ENCODE assay signal across 11 mouse cellular contexts in genomic region chr1:53890380-53890779, GRCm38 (mm10).
DNase-seq lines count a peak whose midpoint lies in the region; ATAC-seq and TF ChIP-seq lines count a peak whose summit lies in the region.
"Had no signal": no experiment of that assay in that cellular context is flagged by ENCODE, and none has a peak within 500 bp of the region (broad histone marks: within the 10 kb centered on the region; RNA-seq: fewer than 3 reads in every experiment).

No protein-coding gene starts in this region.

- H3K36me3 ChIP-seq in lung, embryonic 14.5 days (ENCODE audit: insufficient read depth) = no peaks in the 10 kb centered on the region
- no peaks in the 10 kb centered on the region for H3K36me3 ChIP-seq in midbrain, embryonic 15.5 days (replicated peaks)
- H3K36me3 ChIP-seq: stomach, embryonic 15.5 days had no signal

- H3K4me2 ChIP-seq in lung, embryonic 14.5 days = no peak overlapping the region
- no peak overlapping the region for H3K4me2 ChIP-seq in midbrain, embryonic 15.5 days
- H3K4me2 ChIP-seq: stomach, embryonic 15.5 days had no signal

- TF ChIP-seq CTCF in gastrocnemius, adult 2 months (IDR thresholded peaks at IDR 0.05) = peak; percentile 66
- peak; percentile 56 for TF ChIP-seq CTCF in lung, embryonic 14.5 days (IDR thresholded peaks at IDR 0.05; ENCODE audit: low read depth)

- H3K4me1 ChIP-seq in lung, embryonic 14.5 days (ENCODE audit: insufficient read depth) = no peaks in the 10 kb centered on the region
- no peaks in the 10 kb centered on the region for H3K4me1 ChIP-seq in midbrain, embryonic 15.5 days
- H3K4me1 ChIP-seq: stomach, embryonic 15.5 days had no signal

- H3K4me3 ChIP-seq in gastrocnemius, adult 2 months = no peak overlapping the region
- no peak overlapping the region for H3K4me3 ChIP-seq in lung, embryonic 14.5 days (ENCODE audit: low read depth, low read length)
- H3K4me3 ChIP-seq in midbrain, embryonic 15.5 days = no peak overlapping the region
- H3K4me3 ChIP-seq: erythroblast, embryonic 14.5 days; megakaryocyte, embryonic 14.5 days; stomach, embryonic 15.5 days had no signal

- intact Hi-C loops in gastrocnemius, adult 2 months (cut with DNase I) = loop anchor here (10.0 kb wide), 1 partner anchor 166 kb away; no protein-coding TSS in a partner anchor
- intact Hi-C loops in gastrocnemius, postnatal 14 days (cut with DNase I; ENCODE audit: low total_unique reads) = loop anchor here (5.0 kb wide), 1 partner anchor 168 kb away; no protein-coding TSS in a partner anchor

- no peak; the same call in 1 of the 2 replicates for ATAC-seq in lung, embryonic 14.5 days (ENCODE audit: insufficient read depth)
- ATAC-seq in megakaryocyte-erythroid progenitor cell, adult 5-6 weeks (replicated peaks; ENCODE audit: low FRiP score, low TSS enrichment, poor library complexity, severe bottlenecking) = 0 out of 2 replicates have a peak, but pooled peaks have one; percentile 34
- ATAC-seq in midbrain, embryonic 15.5 days (replicated peaks) = no peak

- H3K27me3 ChIP-seq in lung, embryonic 14.5 days (ENCODE audit: insufficient read depth, low read length) = no peaks in the 10 kb centered on the region
- H3K27me3 ChIP-seq in midbrain, embryonic 15.5 days (replicated peaks) = no peaks in the 10 kb centered on the region
- H3K27me3 ChIP-seq: megakaryocyte, embryonic 14.5 days; stomach, embryonic 15.5 days had no signal

- H3K27ac ChIP-seq in gastrocnemius, adult 2 months = no peak overlapping the region
- no peak overlapping the region for H3K27ac ChIP-seq in lung, embryonic 14.5 days (ENCODE audit: low read depth)
- no peak overlapping the region for H3K27ac ChIP-seq in midbrain, embryonic 15.5 days
- H3K27ac ChIP-seq: stomach, embryonic 15.5 days had no signal

- no peak for DNase-seq in gastrocnemius, adult 2 months
- DNase-seq in gastrocnemius, postnatal 14 days = no peak
- peak; percentile 51 for DNase-seq in lung, embryonic 14.5 days
- no peak for DNase-seq in lung, postnatal 4 days
- peak; percentile 42 for DNase-seq in T-cell, adult 2 months (ENCODE audit: low spot score)
- no peak for DNase-seq in right cerebral cortex, adult 2 months (ENCODE audit: low spot score in 2 of 2)

- H3K9ac ChIP-seq in lung, embryonic 14.5 days = no peak overlapping the region
- H3K9ac ChIP-seq in midbrain, embryonic 15.5 days = no peak overlapping the region
- H3K9ac ChIP-seq: stomach, embryonic 15.5 days had no signal

- H3K9me3 ChIP-seq in lung, embryonic 14.5 days (ENCODE audit: low read depth, low read length) = no peaks in the 10 kb centered on the region
- no peaks in the 10 kb centered on the region for H3K9me3 ChIP-seq in midbrain, embryonic 15.5 days
- H3K9me3 ChIP-seq: megakaryocyte, embryonic 14.5 days; stomach, embryonic 15.5 days had no signal

- 52% methylated on average over 3 of the region's 3 CpGs for WGBS in lung, embryonic 14.5 days
- WGBS in midbrain, embryonic 15.5 days = 49% methylated on average over 3 of the region's 3 CpGs

Comparison
In these comparisons a context has a peak if more than half of its experiments do, and no peak if none do; other contexts are left out.
1. DNase-seq: peak in lung, embryonic 14.5 days (single experiment) and T-cell, adult 2 months (single experiment); none in gastrocnemius, adult 2 months (single experiment), gastrocnemius, postnatal 14 days (single experiment), lung, postnatal 4 days (0 of 2) and right cerebral cortex, adult 2 months (0 of 2).